Mouse (Mus musculus): ENCODE measurements around the gene Slc8a1.

GRCm38 (mm10) chr17:81473363-81473762, 264.8 kb downstream of the Slc8a1 start:
- TF ChIP-seq CTCF (conservative IDR thresholded peaks at IDR 0.05 in 1 of 2, IDR thresholded peaks at IDR 0.05 in 1 of 2; ENCODE audit: low read depth in 2 of 2, low read length in 2 of 2) (no peak), RCOR1 (conservative IDR thresholded peaks at IDR 0.05; ENCODE audit: low read depth, low read length) (no peak), KAT2A (IDR thresholded peaks at IDR 0.05; ENCODE audit: insufficient replicate concordance, low read length) (no peak), ZKSCAN1 (IDR thresholded peaks at IDR 0.05; ENCODE audit: borderline replicate concordance, low read depth, low read length) (no peak), JUND (conservative IDR thresholded peaks at IDR 0.05; ENCODE audit: low read depth, low read length) (no peak), CHD2 (IDR thresholded peaks at IDR 0.05; ENCODE audit: low read length) (no peak), ETS1 (conservative IDR thresholded peaks at IDR 0.05; ENCODE audit: low read depth, low read length) (no peak), TCF12 (IDR thresholded peaks at IDR 0.05; ENCODE audit: low read depth, low read length) (no peak), MYC (IDR thresholded peaks at IDR 0.05; ENCODE audit: low read depth, low read length) (no peak), POLR2A (IDR thresholded peaks at IDR 0.05; ENCODE audit: low read depth, low read length) (no peak)
